11 mouse cellular contexts compared by ENCODE assay signal in genomic region chr6:129644054-129644453, GRCm38 (mm10). TPM values are rescaled to one million over a fixed set of nuclear protein-coding genes. Genes with fewer than 3 reads are reported as not detected.
"Had no signal": no experiment of that assay in that cellular context is flagged by ENCODE, and none has a peak within 500 bp of the region (broad histone marks: within the 10 kb centered on the region; RNA-seq: fewer than 3 reads in every experiment).

No protein-coding gene starts in this region.

RNA-seq across cellular contexts. Expression of gene Klrc3, which starts 0.9 kb away (rescaled TPM):
- total RNA-seq: neutrophil, adult 5-6 weeks had no signal
- polyA plus RNA-seq: neural tube, embryonic 13.5 days; neural tube, embryonic 14.5 days; neural tube, embryonic 15.5 days; small intestine, adult 2 months; stomach, embryonic 14.5 days; stomach, embryonic 15.5 days; stomach, embryonic 16.5 days; stomach, postnatal 0 days; testis, adult 2 months; thymus, postnatal 0 days had no signal

RNA-seq across cellular contexts. Expression of gene Klrc2, which starts 16.4 kb away (rescaled TPM):
- polyA plus RNA-seq: neural tube, embryonic 13.5 days; neural tube, embryonic 14.5 days; neural tube, embryonic 15.5 days; small intestine, adult 2 months; stomach, embryonic 14.5 days; stomach, embryonic 15.5 days; stomach, embryonic 16.5 days; stomach, postnatal 0 days; testis, adult 2 months had no signal

RNA-seq across cellular contexts. Expression of gene Klrk1, which starts 20.4 kb away (rescaled TPM):
- polyA plus RNA-seq: small intestine, adult 2 months; testis, adult 2 months had no signal

RNA-seq across cellular contexts. Expression of gene Klrc1, which starts 34.7 kb away (rescaled TPM):
- polyA plus RNA-seq: neural tube, embryonic 13.5 days; neural tube, embryonic 14.5 days; neural tube, embryonic 15.5 days; small intestine, adult 2 months; stomach, embryonic 14.5 days; testis, adult 2 months had no signal

RNA-seq across cellular contexts. Expression of gene Klrd1, which starts 52.5 kb away (rescaled TPM):
- polyA plus RNA-seq: neural tube, embryonic 13.5 days; neural tube, embryonic 14.5 days; neural tube, embryonic 15.5 days; testis, adult 2 months had no signal
